Mouse (Mus musculus) stomach, postnatal 0 days (tissue): ENCODE measurements at regions not wholly inside any gene's neighbourhood (a gene's known extent, or its start where the extent isn't known, plus 50 kb on each side); places are given as distances from the start of the nearest gene placed in this dataset.

Experiments used
- CTCF ChIP-seq: IDR thresholded peaks from 2 replicates; pipeline ENCODE4 v1.5.1; 2016; ENCODE audit warnings: antibody characterized with exemption, low read depth, mild to moderate bottlenecking, moderate library complexity
- EP300 ChIP-seq: optimal IDR thresholded peaks from 2 replicates; pipeline ENCODE3; 2016; ENCODE audit warnings: antibody characterized with exemption

DNA sequence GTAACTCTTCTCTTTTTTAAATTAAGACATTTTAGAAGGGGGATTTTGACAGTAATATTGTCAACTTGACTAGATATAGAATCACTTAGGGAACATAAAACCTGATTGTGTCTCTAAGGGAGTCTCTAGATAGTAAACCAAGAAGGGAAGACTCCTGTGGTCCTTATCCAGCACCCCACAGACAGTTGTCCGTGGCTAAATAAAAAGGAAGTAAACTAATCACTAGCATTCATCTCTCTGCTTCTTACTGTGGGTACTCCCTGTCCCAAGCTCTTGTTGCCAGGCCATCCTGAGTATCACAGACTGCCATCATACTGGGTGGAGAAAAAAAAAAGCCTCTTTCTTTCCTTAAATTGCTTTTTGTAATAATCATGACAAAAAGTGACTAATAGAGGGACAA is 248.2 kb upstream of the Dach1 start:
- no peak for TF ChIP-seq EP300
- TF ChIP-seq CTCF = no peak
